Mouse (Mus musculus) midbrain, postnatal 0 days (tissue): ENCODE results near the gene Ncor2. TPM values are rescaled to one million over a fixed set of nuclear protein-coding genes. Genes with fewer than 3 reads are reported as not detected.

Source experiments
- ATAC-seq: fragments of 200-750 bp; cut with Nextera tagmentation; 2 replicates; pipeline ENCODE4 v1.8.0; 2017; ENCODE audit warnings: moderate number of reproducible peaks, mild to moderate bottlenecking, moderate TSS enrichment, moderate library complexity; ENCODE audit not compliant: low FRiP score
- DNase-seq: peaks from one replicate; pipeline ENCODE4 v3.0.0-alpha.2; 2015; ENCODE audit warnings: low spot score
- H3K27ac ChIP-seq: fragments of 300-500 bp; sonication (generic); 2 replicates; pipeline ENCODE4 v1.5.1; 2014; ENCODE audit warnings: low read depth, mild to moderate bottlenecking, low read length, mixed read lengths
- H3K27me3 ChIP-seq: fragments of 300-500 bp; sonication (generic); 2 replicates; pipeline ENCODE4 v1.6.1; 2014; ENCODE audit warnings: low read length, control low read depth, mixed read lengths; ENCODE audit not compliant: insufficient read depth
- H3K36me3 ChIP-seq: fragments of 300-500 bp; sonication (generic); 2 replicates; pipeline ENCODE4 v1.6.1; 2014; ENCODE audit warnings: low read length, control low read depth, mixed read lengths; ENCODE audit not compliant: insufficient read depth
- H3K4me1 ChIP-seq: fragments of 300-500 bp; sonication (generic); 2 replicates; pipeline ENCODE4 v1.6.1; 2014; ENCODE audit warnings: mild to moderate bottlenecking, control low read depth, antibody characterized with exemption, low read length, mixed read lengths; ENCODE audit not compliant: insufficient read depth
- H3K4me2 ChIP-seq: fragments of 300-500 bp; sonication (generic); 2 replicates; pipeline ENCODE4 v1.6.1; 2014; ENCODE audit warnings: low read depth, mild to moderate bottlenecking, low read length, mixed read lengths; ENCODE audit not compliant: poor library complexity, severe bottlenecking
- H3K4me3 ChIP-seq: fragments of 300-500 bp; sonication (generic); 2 replicates; pipeline ENCODE4 v1.5.1; 2014; ENCODE audit warnings: low read depth, mild to moderate bottlenecking, low read length, moderate library complexity
- H3K9ac ChIP-seq: fragments of 300-500 bp; sonication (generic); replicated peaks from 2 replicates; pipeline ENCODE4 v1.6.1; 2014; ENCODE audit warnings: mild to moderate bottlenecking, low read length, moderate library complexity, mixed read lengths; ENCODE audit not compliant: poor library complexity, severe bottlenecking
- H3K9me3 ChIP-seq: fragments of 300-500 bp; sonication (generic); 2 replicates; pipeline ENCODE4 v1.6.1; 2016; ENCODE audit warnings: low read length, control low read depth
- CTCF ChIP-seq: IDR thresholded peaks from 2 replicates; pipeline ENCODE4 v1.5.1; 2016; ENCODE audit warnings: antibody characterized with exemption, mild to moderate bottlenecking
- WGBS: fragments of 180-500 bp; shearing (Covaris S2); extraction: QIAGEN DNeasy Blood & Tissue Kit; methylation state at CpG from one replicate; pipeline ENCODE4 v1.1.7; 2014; 5-methylcytosine and 5-hydroxymethylcytosine counted together
- polyA plus RNA-seq: library from polyadenylated mRNA; unstranded; fragments of >200 nt; fragmentation: Nextera tagmentation; extraction: Ambion mirVana; gene quantifications from 2 replicates; pipeline ENCODE4 v1.2.1, GENCODE M21; 2015
- total RNA-seq: library from RNA; depleted of rRNA; stranded (reverse); fragments of >200 nt; gene quantifications from 2 replicates; pipeline ENCODE4 v1.2.3, GENCODE M21; 2014

Gene Ncor2
- total and polyA plus RNA-seq, 2 experiments from 2014 or later: 17.8 to 22.8 TPM

DNA sequence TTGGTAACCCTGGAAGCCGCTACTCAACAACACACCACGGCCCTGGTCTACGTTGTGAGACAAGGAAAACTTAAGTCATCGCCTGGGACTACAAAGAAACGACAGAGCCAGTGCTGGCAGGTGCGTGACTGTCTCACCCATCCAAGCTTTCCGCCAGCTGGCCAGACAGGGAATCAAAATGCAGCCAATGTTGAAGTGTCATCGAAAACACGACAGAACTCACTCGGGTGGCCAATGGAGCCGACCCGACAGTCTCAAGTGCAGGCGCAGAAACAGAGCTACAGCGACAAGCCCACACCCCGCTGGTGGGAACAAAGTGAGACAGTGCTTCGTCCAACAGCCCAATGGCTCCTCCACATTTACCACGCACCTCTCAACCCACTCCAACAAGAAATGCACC, 29.9 kb downstream of the Ncor2 start:
- Histone ChIP-seq H3K9ac (no peak overlapping the region), H3K4me2 (no peak overlapping the region), H3K4me3 (no peak overlapping the region), H3K27me3 (no peaks in the 10 kb centered on the region), H3K9me3 (no peaks in the 10 kb centered on the region), H3K36me3 (no peaks in the 10 kb centered on the region), H3K27ac (0 out of 2 replicates have a peak overlapping the region, but pooled peaks have one; percentile 19), H3K4me1 (peaks cover 26% of the 10 kb centered on the region)
- no peak for ATAC-seq
- WGBS: 60% methylated on average over 17 of the region's 17 CpGs
- no peak for TF ChIP-seq CTCF
- peak; percentile 53 for DNase-seq

DNA sequence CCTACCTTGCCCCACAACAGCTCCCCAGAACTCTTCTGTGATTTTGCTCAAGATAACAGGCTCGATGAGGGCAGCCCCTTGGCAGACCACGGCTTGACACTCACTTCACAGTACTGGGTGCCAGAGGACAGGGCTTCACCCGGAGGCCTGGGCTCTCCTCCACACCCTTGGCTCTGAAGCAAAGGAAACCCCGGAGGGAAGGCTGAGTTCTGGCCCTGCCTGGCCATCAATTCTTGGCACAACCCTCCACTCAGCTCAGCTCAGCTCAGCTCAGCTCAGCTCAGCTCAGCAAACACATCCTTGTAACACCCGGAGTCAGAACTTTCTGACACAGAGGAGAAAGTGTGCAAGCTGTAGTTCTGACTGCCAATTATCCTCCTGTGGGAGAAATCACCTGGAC, 30.3 kb downstream of the Ncor2 start:
- no peak for TF ChIP-seq CTCF
- Histone ChIP-seq H3K27ac (0 out of 2 replicates have a peak overlapping the region, but pooled peaks have one; percentile 19), H3K9ac (no peak overlapping the region), H3K4me1 (peaks cover 22% of the 10 kb centered on the region), H3K27me3 (no peaks in the 10 kb centered on the region), H3K36me3 (no peaks in the 10 kb centered on the region), H3K4me2 (no peak overlapping the region), H3K4me3 (no peak overlapping the region), H3K9me3 (no peaks in the 10 kb centered on the region)
- 55% methylated on average over 5 of the region's 5 CpGs for WGBS
- DNase-seq: peak; percentile 78
- ATAC-seq: peak; percentile 42; the same call in 1 of the 2 replicates

DNA sequence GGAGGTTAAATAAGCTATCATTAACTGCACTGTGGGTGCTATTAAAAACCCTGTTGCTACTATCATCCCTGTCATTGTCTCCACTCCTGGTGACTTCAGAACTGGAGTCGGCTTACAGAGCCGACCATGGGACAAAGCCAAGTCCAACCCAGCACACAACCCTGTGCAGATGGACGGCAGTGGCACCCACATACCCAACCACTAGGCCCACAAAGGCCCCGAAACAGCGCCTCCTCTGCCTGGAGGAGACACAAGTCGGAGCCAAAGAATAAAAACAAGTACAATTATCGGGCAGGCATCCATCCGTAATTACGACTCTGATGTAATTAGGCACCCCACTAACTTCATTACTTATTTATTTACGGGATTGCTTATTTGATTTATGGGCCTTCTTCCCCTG, 30.8 kb downstream of the Ncor2 start:
- ATAC-seq (no peak), DNase-seq (peak; percentile 47)
- no peak overlapping the region for H3K4me3 ChIP-seq
- H3K4me1 ChIP-seq: peaks cover 21% of the 10 kb centered on the region
- TF ChIP-seq CTCF: peak; percentile 47
- H3K9me3 ChIP-seq: no peaks in the 10 kb centered on the region
- no peak overlapping the region for H3K9ac ChIP-seq
- H3K27me3 ChIP-seq: no peaks in the 10 kb centered on the region
- WGBS: 57% methylated on average over 10 of the region's 10 CpGs
- no peaks in the 10 kb centered on the region for H3K36me3 ChIP-seq
- H3K27ac ChIP-seq: 0 out of 2 replicates have a peak overlapping the region, but pooled peaks have one; percentile 19
- no peak overlapping the region for H3K4me2 ChIP-seq

DNA sequence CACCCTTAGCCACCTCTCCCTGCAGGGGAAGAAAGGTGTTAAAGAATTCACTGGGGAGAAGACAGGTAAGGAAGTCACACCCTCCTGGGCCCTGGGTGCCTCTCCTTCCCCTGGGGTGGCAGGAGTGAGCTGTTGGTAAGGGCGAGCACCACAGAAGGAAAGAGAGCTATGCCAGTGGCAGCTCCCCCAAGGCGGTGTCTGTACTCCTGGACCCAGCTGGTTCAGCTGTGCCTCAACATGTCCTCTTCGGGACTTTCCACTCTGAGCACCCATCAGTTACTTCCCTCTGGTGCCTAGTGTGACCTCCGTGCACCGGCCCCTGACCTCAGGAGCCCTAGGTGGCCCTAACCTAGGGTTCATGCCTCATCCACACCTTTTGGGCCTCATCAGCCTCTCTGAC, 31.9 kb downstream of the Ncor2 start:
- H3K9me3 ChIP-seq: no peaks in the 10 kb centered on the region
- no peak overlapping the region for H3K4me2 ChIP-seq
- H3K9ac ChIP-seq: no peak overlapping the region
- peaks cover 14% of the 10 kb centered on the region for H3K4me1 ChIP-seq
- 89% methylated on average over 4 of the region's 5 CpGs for WGBS
- no peaks in the 10 kb centered on the region for H3K27me3 ChIP-seq
- no peak overlapping the region for H3K4me3 ChIP-seq
- ATAC-seq (no peak), DNase-seq (no peak)
- H3K36me3 ChIP-seq: no peaks in the 10 kb centered on the region
- no peak overlapping the region for H3K27ac ChIP-seq
- no peak for TF ChIP-seq CTCF

DNA sequence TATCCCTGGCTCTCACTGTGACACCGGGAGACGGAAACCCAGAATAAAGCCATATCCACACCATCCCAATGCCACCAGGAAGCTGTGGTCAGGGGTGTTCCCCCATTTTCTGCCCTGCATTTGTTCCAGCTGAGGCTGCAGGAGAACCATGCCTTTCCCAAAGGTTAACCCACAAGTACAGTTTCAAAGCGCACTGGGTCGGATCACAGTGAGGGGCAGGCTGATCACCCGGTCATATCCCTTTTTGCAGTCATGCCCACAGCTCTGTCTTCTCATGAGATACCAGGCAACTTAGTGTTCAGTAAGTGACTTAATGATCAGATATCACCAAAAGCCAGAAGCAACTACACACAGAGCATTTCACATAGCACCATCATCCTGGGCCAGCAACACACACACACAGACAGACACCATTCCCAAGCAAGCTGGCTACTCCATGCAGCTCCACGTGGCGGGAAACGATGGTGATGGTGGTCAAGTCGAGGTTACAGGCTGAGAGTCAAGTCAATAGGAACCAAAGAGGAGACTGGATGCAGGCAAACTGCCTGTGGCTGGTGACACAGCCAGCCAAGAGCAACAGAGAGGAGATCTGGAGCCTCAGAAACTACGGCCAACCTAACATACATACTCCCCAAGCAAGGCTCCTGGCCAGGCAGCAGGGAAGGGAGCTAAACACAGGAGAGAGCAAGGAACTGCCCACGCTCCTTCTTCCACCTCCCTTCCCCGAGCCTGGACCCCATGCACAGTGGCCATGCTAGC, 35.7 kb downstream of the Ncor2 start:
- Histone ChIP-seq H3K36me3 (no peaks in the 10 kb centered on the region), H3K4me1 (peaks cover 22% of the 10 kb centered on the region), H3K27ac (no peak overlapping the region), H3K9me3 (no peaks in the 10 kb centered on the region), H3K4me2 (no peak overlapping the region), H3K9ac (no peak overlapping the region), H3K4me3 (no peak overlapping the region), H3K27me3 (no peaks in the 10 kb centered on the region)
- DNase-seq: no peak
- no peak for TF ChIP-seq CTCF
- WGBS: 85% methylated on average over 12 of the region's 12 CpGs
- ATAC-seq: no peak

DNA sequence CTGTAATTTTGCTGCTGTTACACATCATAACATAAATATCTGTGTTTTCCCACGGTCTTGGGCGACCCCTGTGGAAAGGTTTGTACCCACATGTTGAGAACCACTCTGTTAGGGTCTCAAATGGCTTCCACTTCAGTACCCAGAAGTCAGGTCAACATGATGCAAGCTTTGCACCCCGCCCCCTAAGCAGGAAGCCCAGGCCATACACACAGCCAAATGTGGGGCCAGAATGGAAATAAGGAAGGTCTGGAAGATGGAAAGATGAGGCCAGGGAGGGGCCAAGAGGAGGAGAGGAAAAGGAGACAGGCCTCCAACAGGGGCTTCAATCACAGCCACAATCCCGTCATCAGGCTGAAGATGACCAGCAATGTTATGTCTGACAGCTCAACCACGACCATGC, 37.1 kb downstream of the Ncor2 start:
- H3K9ac ChIP-seq: no peak overlapping the region
- no peaks in the 10 kb centered on the region for H3K36me3 ChIP-seq
- 44% methylated on average over 5 of the region's 5 CpGs for WGBS
- H3K27ac ChIP-seq: peak overlapping the region; percentile 90
- H3K9me3 ChIP-seq: no peaks in the 10 kb centered on the region
- H3K4me2 ChIP-seq: 0 out of 2 replicates have a peak overlapping the region, but pooled peaks have one; percentile 44
- ATAC-seq (no peak), DNase-seq (no peak)
- peaks cover 21% of the 10 kb centered on the region for H3K4me1 ChIP-seq
- peak; percentile 57 for TF ChIP-seq CTCF
- no peak overlapping the region for H3K4me3 ChIP-seq
- no peaks in the 10 kb centered on the region for H3K27me3 ChIP-seq
